Mouse (Mus musculus) heart, embryonic 14.5 days (tissue): ENCODE data around the gene Ttc32. TPM values are rescaled to one million over a fixed set of nuclear protein-coding genes. Genes with fewer than 3 reads are reported as not detected.

Source experiments
- ATAC-seq: fragments of 200-750 bp; cut with Nextera tagmentation; 2 replicates; pipeline ENCODE4 v1.8.0; 2017; ENCODE audit warnings: low read depth, moderate TSS enrichment; ENCODE audit not compliant: insufficient number of reproducible peaks, insufficient read depth, low FRiP score
- H3K27ac ChIP-seq, 2 experiments: fragments of 200-500 bp in 1 of 2; fragments of 300-500 bp in 1 of 2; sonication (generic) in 1 of 2; replicated peaks in 1 of 2; 2 replicates each; pipeline ENCODE4 v1.5.1; 2012 to 2014; ENCODE audit warnings: low read depth in 2 of 2, low read length in 2 of 2, control low read depth in 1 of 2, mild to moderate bottlenecking in 1 of 2, mixed read lengths in 1 of 2; ENCODE audit not compliant: control insufficient read depth in 1 of 2, insufficient read depth in 1 of 2
- H3K27me3 ChIP-seq: fragments of 300-500 bp; sonication (generic); 2 replicates; pipeline ENCODE4 v1.6.1; 2014; ENCODE audit warnings: mild to moderate bottlenecking, low read length, control low read depth; ENCODE audit not compliant: control insufficient read depth, insufficient read depth
- H3K36me3 ChIP-seq: fragments of 300-500 bp; sonication (generic); 2 replicates; pipeline ENCODE4 v1.6.1; 2014; ENCODE audit warnings: mild to moderate bottlenecking, control low read depth, low read length, mixed read lengths; ENCODE audit not compliant: control insufficient read depth, insufficient read depth
- H3K4me1 ChIP-seq, 2 experiments: fragments of 200-500 bp in 1 of 2; fragments of 300-500 bp in 1 of 2; sonication (generic) in 1 of 2; 2 replicates each; pipeline ENCODE4 v1.6.1; 2012 to 2014; ENCODE audit warnings: low read length in 2 of 2, control low read depth in 1 of 2, mixed read lengths in 1 of 2; ENCODE audit not compliant: control insufficient read depth in 2 of 2, insufficient read depth in 2 of 2
- H3K4me2 ChIP-seq: fragments of 300-500 bp; sonication (generic); 2 replicates; pipeline ENCODE4 v1.6.1; 2014; ENCODE audit warnings: mild to moderate bottlenecking, low read length
- H3K4me3 ChIP-seq, 2 experiments: fragments of 200-500 bp in 1 of 2; fragments of 300-500 bp in 1 of 2; sonication (generic) in 1 of 2; 2 replicates each; pipeline ENCODE4 v1.5.1; 2012 to 2014; ENCODE audit warnings: low read length in 2 of 2, mild to moderate bottlenecking in 2 of 2, control low read depth in 1 of 2, low read depth in 1 of 2, moderate library complexity in 1 of 2; ENCODE audit not compliant: control insufficient read depth in 1 of 2, insufficient read depth in 1 of 2
- H3K9ac ChIP-seq: fragments of 300-500 bp; sonication (generic); 2 replicates; pipeline ENCODE4 v1.6.1; 2014; ENCODE audit warnings: mild to moderate bottlenecking, low read length
- H3K9me3 ChIP-seq: fragments of 300-500 bp; sonication (generic); 2 replicates; pipeline ENCODE4 v1.6.1; 2016; ENCODE audit warnings: low read length, control low read depth; ENCODE audit not compliant: control insufficient read depth
- WGBS: fragments of 180-500 bp; shearing (Covaris S2); extraction: QIAGEN DNeasy Blood & Tissue Kit; methylation state at CpG from one replicate; pipeline ENCODE4 v1.1.7; 2014; 5-methylcytosine and 5-hydroxymethylcytosine counted together
- polyA plus RNA-seq: library from polyadenylated mRNA; unstranded; fragments of >200 nt; fragmentation: Nextera tagmentation; extraction: Ambion mirVana; gene quantifications from 2 replicates; pipeline ENCODE4 v1.2.1, GENCODE M21; 2014

Ttc32 gene
- 14.2 and 18.3 TPM in 2 replicates for polyA plus RNA-seq

- under 1% methylated on average over 69 of the region's 69 CpGs for WGBS
- peak; percentile 94 for ATAC-seq
- H3K4me3 ChIP-seq: peak within 1 kb of the TSS; percentile 60 to 84
- peak within 1 kb of the TSS; percentile 86 for H3K9ac ChIP-seq
- H3K27ac ChIP-seq: peak within 1 kb of the TSS; percentile 95 to 99
- H3K4me2 ChIP-seq: peak within 1 kb of the TSS; percentile 74
- H3K4me1 ChIP-seq: peaks cover 2 to 7% of the 10 kb centered on the region in 2 experiments
- no peaks in the 10 kb centered on the region for H3K9me3 ChIP-seq
- no peaks in the 10 kb centered on the region for H3K27me3 ChIP-seq
- peaks cover 13% of the 10 kb centered on the region; the same call in 1 of the 2 replicates for H3K36me3 ChIP-seq
These were observed at the start of gene Ttc32 for GRCm38 (mm10) chr12:9029888-9030723. Gene Ttc32 (plus strand): TSS chr12:9029997.

DNA sequence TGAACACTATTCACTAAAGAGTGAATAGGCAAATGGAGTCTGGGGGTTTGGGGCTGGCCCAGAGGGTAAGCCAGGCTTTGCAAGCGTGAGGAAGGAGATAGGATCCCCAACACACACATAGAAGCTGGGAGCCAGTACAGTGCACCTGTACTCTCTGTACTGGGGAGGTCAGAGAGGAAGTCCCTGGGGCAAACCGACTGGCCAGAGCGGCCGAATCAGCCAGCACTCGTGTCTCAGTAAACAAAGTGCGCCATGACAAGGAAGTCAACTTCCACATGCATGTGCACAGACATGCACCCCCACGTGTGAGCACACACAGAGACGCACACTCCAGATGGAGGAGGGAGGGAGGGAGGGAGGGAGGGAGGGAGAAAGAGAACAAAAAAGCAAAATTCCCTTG, 36.6 kb upstream of the Ttc32 start:
- no peak for ATAC-seq
- Histone ChIP-seq H3K36me3 (no peaks in the 10 kb centered on the region), H3K4me3 (no peak overlapping the region), H3K4me1 (no peaks in the 10 kb centered on the region), H3K9ac (no peak overlapping the region), H3K27me3 (no peaks in the 10 kb centered on the region), H3K27ac (no peak overlapping the region), H3K9me3 (no peaks in the 10 kb centered on the region), H3K4me2 (no peak overlapping the region)
- 73% methylated on average over 8 of the region's 8 CpGs for WGBS

DNA sequence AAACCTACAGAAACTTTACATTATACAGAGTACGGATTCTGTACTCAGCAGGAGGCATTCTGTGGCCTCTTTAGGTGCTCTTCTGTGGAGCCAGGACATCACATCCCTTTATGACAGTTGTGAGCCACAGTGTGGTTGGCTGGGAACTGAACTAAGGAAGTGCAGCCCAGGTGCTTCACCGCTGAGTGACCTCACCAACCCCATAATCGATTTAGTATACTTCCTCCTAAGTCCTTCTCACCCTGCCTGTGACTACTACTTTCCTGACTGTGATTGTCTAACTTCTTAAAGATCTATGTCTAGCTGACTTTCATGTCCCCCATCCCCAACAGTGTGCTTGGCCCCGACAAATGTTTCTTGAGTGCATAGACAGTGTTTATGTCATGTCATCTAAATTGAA, 31.5 kb upstream of the Ttc32 start:
- no peak overlapping the region for H3K27ac ChIP-seq
- H3K9ac ChIP-seq: no peak overlapping the region
- no peaks in the 10 kb centered on the region for H3K36me3 ChIP-seq
- H3K4me1 ChIP-seq: no peaks in the 10 kb centered on the region
- H3K4me3 ChIP-seq: no peak overlapping the region
- WGBS: 90% methylated on average over 4 of the region's 4 CpGs
- H3K4me2 ChIP-seq: no peak overlapping the region
- 0 out of 2 replicates have a peak, but pooled peaks cover 2% of the 10 kb centered on the region for H3K9me3 ChIP-seq
- H3K27me3 ChIP-seq: no peaks in the 10 kb centered on the region
- ATAC-seq: no peak

DNA sequence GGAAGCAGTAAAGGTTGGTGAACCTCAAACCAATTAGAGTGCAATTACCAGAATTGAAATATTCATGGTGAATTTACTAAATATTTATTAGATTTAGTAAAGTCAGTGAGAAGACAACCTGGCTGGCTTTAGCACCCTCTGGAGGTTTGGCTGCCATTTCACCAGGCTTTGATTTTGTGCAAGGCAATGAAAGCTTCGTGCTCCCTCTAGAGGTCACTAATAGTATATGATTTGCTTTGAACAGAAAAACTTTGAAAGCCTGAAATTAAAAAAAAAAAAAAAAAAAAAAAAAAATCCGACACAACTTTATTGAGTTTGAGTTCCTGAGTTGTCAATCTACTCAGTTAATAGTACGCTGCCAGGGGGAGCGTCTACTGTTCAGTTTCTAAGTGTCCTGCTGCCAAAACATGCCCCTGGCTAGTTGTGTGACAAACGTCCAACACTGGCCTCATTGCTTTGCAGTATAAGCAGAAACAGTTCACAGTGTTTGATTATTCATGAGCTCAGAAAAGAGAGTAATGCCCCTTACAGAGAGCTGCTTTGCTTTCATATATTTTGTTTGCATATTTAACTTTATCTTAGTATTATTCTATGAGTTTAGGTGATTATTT, 27.7 kb upstream of the Ttc32 start:
- no peaks in the 10 kb centered on the region for H3K27me3 ChIP-seq
- H3K27ac ChIP-seq: no peak overlapping the region
- WGBS: 14% methylated on average over 5 of the region's 5 CpGs
- H3K9me3 ChIP-seq: 0 out of 2 replicates have a peak, but pooled peaks cover 2% of the 10 kb centered on the region
- H3K4me2 ChIP-seq: no peak overlapping the region
- H3K4me1 ChIP-seq: no peaks in the 10 kb centered on the region
- H3K4me3 ChIP-seq: no peak overlapping the region
- H3K9ac ChIP-seq: no peak overlapping the region
- H3K36me3 ChIP-seq: no peaks in the 10 kb centered on the region
- ATAC-seq: no peak

- Histone ChIP-seq H3K4me3 (no peak overlapping the region), H3K9me3 (no peaks in the 10 kb centered on the region), H3K27ac (no peak overlapping the region), H3K4me1 (peaks cover 2% of the 10 kb centered on the region in 2 experiments; a peak in 2 of 4 replicates), H3K9ac (no peak overlapping the region), H3K36me3 (no peaks in the 10 kb centered on the region), H3K27me3 (no peaks in the 10 kb centered on the region), H3K4me2 (no peak overlapping the region)
- WGBS: 63% methylated on average over 4 of the region's 4 CpGs
- ATAC-seq: no peak
These were observed 22.7 kb upstream of the Ttc32 start for GRCm38 (mm10) chr12:9007146-9007545.

DNA sequence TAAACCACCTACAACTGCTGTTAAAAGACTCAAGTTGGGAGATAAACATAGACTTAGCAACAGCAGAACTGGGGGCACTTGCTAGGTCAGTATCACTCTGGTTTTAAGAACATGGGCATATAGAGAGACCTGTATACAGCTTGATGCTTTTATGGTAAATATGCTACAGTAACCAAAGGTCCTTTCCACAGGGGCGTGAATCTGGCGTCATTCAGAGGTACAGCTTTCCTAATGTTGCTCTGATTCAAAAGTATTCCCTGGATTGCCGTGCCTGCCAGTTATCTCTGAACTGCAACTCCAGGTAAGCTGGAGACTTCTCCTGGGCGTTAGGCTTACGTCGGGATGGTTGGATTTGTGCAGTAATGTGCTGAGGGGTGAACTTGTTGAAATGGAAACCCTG, 22.0 kb upstream of the Ttc32 start:
- peaks cover 6% of the 10 kb centered on the region; the same call in 1 of the 2 replicates for H3K36me3 ChIP-seq
- H3K27me3 ChIP-seq: no peaks in the 10 kb centered on the region
- H3K4me1 ChIP-seq: peaks cover 2% of the 10 kb centered on the region in 2 experiments; a peak in 2 of 4 replicates
- 92% methylated on average over 6 of the region's 6 CpGs for WGBS
- H3K9ac ChIP-seq: no peak overlapping the region
- no peak overlapping the region for H3K4me2 ChIP-seq
- no peaks in the 10 kb centered on the region for H3K9me3 ChIP-seq
- ATAC-seq: no peak
- no peak overlapping the region for H3K4me3 ChIP-seq
- no peak overlapping the region for H3K27ac ChIP-seq

DNA sequence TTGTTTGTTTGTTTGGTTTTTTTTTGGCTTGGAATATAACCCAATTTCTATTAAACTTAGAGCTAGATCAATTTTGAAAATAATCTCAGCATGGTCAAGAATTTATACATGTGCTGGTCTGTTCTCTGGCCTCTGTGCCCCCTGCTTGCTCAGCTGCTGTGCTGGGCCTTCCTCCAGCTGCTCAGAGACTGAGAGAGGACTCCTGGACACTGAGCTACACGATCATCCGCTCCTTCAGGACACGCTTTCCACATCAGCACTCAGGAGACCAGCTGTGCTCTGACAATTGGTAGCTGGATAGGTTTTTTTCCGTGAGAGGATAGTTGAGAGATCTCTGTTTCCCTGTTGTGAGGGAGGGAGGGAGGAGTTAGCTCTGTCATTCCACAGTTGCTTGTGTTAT, 19.5 kb upstream of the Ttc32 start:
- no peak for ATAC-seq
- no peak overlapping the region for H3K9ac ChIP-seq
- no peaks in the 10 kb centered on the region for H3K27me3 ChIP-seq
- no peak overlapping the region for H3K4me3 ChIP-seq
- H3K27ac ChIP-seq: no peak overlapping the region
- 45% methylated on average over 4 of the region's 4 CpGs for WGBS
- H3K9me3 ChIP-seq: no peaks in the 10 kb centered on the region
- peaks cover 2% of the 10 kb centered on the region in 2 experiments; a peak in 2 of 4 replicates for H3K4me1 ChIP-seq
- H3K4me2 ChIP-seq: no peak overlapping the region
- H3K36me3 ChIP-seq: peaks cover 8% of the 10 kb centered on the region; the same call in 1 of the 2 replicates
